Mouse (Mus musculus): Measurements from ENCODE around the gene Tradd. TPM values are rescaled to one million over a fixed set of nuclear protein-coding genes. Genes with fewer than 3 reads are reported as not detected.
"Not testable (repeated sequence)": the region's sequence is repeated elsewhere in the genome, so short reads cannot be mapped to it uniquely, and the experiment has no call there.

Gene Tradd
- polyA plus RNA-seq, 1 experiment from 2014 or later: 12.1 TPM

DNA sequence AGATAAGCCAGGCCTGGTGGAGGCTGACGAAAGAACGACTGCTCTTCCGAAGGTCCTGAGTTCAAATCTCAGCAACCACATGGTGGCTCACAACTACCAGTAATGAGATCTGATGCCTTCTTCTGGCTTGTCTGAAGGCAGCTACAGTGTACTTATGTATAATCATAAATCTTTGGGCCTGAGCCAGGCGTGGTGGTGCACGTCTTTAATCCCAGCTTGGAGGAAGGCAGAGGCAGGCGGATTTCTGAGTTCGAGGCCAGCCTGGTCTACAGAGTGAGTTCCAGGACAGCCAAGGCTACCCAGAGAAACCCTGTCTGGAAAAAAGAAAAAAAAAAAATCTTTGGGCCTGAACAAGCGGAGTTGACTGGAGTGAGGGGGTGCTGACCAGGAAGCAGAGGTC, 27.0 kb upstream of the Tradd start:
- not testable (repeated sequence) for H3K36me3 ChIP-seq; H3K4me3 ChIP-seq; H3K9me3 ChIP-seq (replicated peaks); DNase-seq (ENCODE audit: low spot score); H3K27ac ChIP-seq
- peaks cover 48% of the 10 kb centered on the region for H3K27me3 ChIP-seq (ENCODE audit: low read depth, poor library complexity, severe bottlenecking)
- peaks cover 36% of the 10 kb centered on the region for H3K4me1 ChIP-seq
- WGBS: 89% methylated on average over 8 of the region's 8 CpGs

DNA sequence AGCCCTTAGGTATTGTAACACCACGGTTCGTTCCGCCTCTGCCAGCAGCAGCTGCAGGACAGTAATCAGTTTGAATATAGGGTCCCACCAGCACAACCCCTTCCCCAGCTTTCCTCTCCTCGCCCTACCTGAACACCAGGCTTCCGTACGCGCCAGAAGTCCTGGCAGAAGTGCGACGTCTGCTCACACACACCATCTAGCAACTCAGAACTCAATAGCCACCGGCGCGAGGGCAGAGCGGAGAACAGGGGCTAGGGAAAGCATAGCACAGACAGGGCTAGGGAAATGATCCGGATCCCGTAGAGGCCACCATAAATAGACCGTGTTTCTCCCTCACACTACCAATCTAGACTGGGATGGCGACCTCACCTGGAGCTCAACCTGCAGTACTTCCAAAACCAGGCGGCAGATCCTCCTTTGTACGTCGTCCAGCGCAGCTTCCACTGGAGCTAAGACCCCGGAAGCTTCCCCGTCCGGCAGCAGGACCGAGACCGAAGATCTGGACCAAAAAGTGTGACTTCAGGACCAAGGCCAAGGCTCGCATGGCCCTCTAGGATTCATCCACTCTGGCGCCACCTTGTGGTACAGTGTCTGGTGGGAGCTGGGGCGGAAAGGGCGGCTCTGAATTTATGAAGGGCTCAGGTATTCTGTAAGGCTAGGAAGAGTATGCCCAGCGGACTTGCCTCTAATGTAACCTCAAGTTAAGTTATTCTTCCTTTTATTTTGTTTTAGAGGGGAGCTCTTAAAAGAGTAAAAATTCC, 26.3 kb upstream of the Tradd start:
- WGBS: 6% methylated on average over 31 of the region's 31 CpGs
- DNase-seq (ENCODE audit: low spot score): peak; percentile 95
- Histone ChIP-seq H3K4me1 (peaks cover 32% of the 10 kb centered on the region), H3K27ac (no peak overlapping the region), H3K9me3 (replicated peaks) (no peaks in the 10 kb centered on the region), H3K36me3 (0 out of 2 replicates have a peak, but pooled peaks cover under 1% of the 10 kb centered on the region), H3K4me3 (peak overlapping the region; percentile 63), H3K27me3 (ENCODE audit: low read depth, poor library complexity, severe bottlenecking) (peaks cover 54% of the 10 kb centered on the region)

DNA sequence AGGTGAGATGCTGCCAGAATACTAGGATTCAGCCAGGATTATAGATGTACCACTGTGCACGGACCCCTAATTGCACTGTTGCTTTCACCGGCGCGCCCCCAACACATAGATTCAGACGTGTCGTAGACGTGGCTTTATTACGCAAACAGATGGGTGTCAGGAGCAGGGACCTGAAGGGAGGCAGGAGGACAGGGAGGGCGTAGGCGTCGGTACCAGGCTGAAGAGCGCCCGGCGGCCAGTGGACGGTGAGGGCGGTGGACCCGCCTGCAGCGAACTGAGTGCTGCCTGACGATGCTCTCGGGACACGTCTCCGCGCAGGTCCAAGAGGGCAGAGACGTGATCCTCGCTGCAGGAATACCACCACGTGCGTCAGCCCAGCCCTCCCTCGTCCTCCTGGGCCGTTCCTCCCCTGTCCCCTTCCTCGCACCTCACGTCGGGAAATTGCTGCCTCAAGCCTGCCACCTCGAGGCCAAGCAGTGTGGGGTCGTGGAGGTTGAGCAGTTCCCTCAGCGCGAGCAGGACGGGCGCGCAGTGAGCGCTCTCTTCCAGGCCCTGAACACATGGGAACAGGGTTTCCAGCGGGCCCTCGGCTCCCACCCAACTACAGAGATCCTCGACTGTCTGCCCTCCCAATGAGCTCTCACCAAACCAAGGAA, 25.5 kb upstream of the Tradd start, which contains the start of gene 4931428F04Rik:
Gene 4931428F04Rik (minus strand): TSS at position 60 of the 656 bp plus-strand sequence.
- H3K27me3 ChIP-seq (ENCODE audit: low read depth, poor library complexity, severe bottlenecking): peaks cover 57% of the 10 kb centered on the region
- H3K36me3 ChIP-seq: peaks cover 7% of the 10 kb centered on the region
- H3K4me1 ChIP-seq: peaks cover 31% of the 10 kb centered on the region
- no peaks in the 10 kb centered on the region for H3K9me3 ChIP-seq (replicated peaks)
- 2% methylated on average over 43 of the region's 43 CpGs for WGBS
- peak; percentile 63 for DNase-seq (ENCODE audit: low spot score)
- H3K27ac ChIP-seq: peak within 1 kb of the TSS; percentile 93
- peak within 1 kb of the TSS; percentile 63 for H3K4me3 ChIP-seq

DNA sequence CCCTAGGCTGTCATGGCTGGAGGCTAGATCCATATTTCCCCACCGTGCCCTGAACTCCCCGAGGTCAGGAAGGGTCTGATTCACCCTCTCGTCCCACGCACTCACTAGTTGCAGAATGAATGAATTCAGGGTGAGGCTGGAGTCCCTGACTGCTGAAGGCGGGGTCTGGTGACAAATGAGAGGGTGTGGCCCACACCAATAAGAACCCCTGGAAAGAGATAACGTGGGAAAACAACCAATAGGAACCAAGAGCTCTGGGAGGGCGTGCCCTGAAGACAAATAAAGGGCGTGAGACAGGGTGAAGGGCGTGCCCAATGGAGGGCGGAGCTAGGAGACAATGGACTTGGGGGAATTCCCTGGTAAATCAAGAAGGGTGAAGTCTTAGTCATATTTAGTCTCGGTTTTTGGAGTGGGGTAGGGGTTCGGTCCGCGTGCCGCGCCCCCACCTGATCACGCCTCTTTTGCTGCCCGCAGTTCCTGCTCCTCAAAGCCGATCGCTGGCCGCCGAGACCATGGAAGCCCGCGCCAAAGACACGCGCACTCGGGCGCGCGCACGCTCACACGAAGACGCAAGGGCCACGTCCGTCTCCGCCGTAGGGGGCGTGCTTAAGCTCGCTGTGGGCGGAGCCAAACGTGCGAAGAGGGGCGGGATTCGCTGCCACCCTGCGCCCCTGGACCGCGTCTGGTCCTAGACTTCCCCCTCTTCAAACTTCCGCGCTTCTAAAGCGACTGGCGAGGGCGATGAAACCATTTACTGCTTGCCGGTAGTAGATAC, 24.7 kb upstream of the Tradd start:
- DNase-seq (ENCODE audit: low spot score): peak; percentile 95
- H3K27me3 ChIP-seq (ENCODE audit: low read depth, poor library complexity, severe bottlenecking): peaks cover 64% of the 10 kb centered on the region
- H3K27ac ChIP-seq: peak overlapping the region; percentile 93
- H3K4me3 ChIP-seq: peak overlapping the region; percentile 63
- peaks cover 10% of the 10 kb centered on the region for H3K36me3 ChIP-seq
- WGBS: under 1% methylated on average over 53 of the region's 53 CpGs
- H3K9me3 ChIP-seq (replicated peaks): no peaks in the 10 kb centered on the region
- peaks cover 31% of the 10 kb centered on the region for H3K4me1 ChIP-seq

DNA sequence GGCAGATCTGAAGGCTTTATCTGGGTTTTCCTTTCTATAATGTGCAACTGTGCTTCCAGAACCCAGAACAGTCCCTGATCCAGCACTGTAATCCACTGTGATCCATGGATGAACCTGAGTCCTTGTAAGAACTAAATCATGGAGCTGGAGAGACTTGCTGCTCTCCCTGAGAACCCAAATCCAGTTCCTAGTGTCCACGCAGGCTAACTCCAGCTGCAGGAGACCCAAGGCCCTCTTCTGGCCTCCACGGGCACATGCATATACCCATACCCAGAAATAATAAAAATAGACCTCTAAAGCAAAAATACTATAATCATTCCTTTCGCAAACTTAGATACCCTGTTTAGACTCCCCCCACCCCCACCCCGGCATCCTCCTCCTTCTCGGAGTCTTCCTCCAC, 23.8 kb upstream of the Tradd start:
- H3K27me3 ChIP-seq (ENCODE audit: low read depth, poor library complexity, severe bottlenecking): peaks cover 64% of the 10 kb centered on the region
- no peak overlapping the region for H3K27ac ChIP-seq
- WGBS: 89% methylated on average over 5 of the region's 5 CpGs
- peaks cover 29% of the 10 kb centered on the region for H3K4me1 ChIP-seq
- H3K36me3 ChIP-seq: peaks cover 10% of the 10 kb centered on the region
- H3K4me3 ChIP-seq: no peak overlapping the region
- DNase-seq (ENCODE audit: low spot score): no peak
- no peaks in the 10 kb centered on the region for H3K9me3 ChIP-seq (replicated peaks)

DNA sequence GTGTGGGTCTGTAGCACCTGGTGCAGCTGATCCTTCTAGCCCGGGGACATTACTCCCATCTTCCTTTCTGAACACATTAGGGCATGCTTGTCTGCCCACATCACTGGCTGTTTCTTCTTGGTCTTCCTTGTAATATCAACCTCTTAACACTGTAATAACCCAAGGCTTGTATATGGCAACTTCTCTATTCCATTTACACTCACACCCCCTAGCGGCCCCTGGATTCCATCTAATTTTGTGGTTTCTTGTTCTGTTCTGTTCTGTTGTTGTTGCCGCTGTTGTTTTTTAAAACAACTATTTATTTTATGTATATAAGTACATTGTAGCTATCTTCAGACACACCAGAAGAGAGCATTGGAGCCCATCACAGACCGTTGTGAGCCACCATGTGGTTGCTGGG, 22.5 kb upstream of the Tradd start:
- Histone ChIP-seq H3K4me1 (peaks cover 32% of the 10 kb centered on the region), H3K9me3 (replicated peaks) (no peaks in the 10 kb centered on the region), H3K27ac (no peak overlapping the region), H3K36me3 (peaks cover 20% of the 10 kb centered on the region), H3K27me3 (ENCODE audit: low read depth, poor library complexity, severe bottlenecking) (peaks cover 68% of the 10 kb centered on the region), H3K4me3 (no peak overlapping the region)
- WGBS: 93% methylated on average over 4 of the region's 4 CpGs
- DNase-seq (ENCODE audit: low spot score): no peak

DNA sequence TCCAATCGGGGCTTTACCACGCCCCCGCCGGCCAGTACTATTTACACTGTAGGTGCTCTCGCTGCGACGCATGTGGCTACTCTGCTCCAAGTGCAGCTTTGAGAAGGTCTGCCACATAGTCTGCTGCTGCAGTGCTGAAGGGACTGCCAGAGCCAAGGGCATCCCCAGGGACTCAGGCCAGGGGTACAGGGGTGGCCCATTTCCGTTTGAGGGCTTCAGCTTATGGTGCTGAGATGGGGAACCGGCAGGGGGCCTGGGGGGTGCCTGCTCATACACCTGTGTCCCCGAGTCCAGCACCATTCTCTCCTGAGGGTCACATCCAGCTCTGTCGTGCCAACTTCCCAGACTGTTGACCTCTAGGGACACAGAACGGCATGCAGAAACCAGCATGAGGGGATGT, 21.1 kb upstream of the Tradd start:
- peaks cover 77% of the 10 kb centered on the region for H3K27me3 ChIP-seq (ENCODE audit: low read depth, poor library complexity, severe bottlenecking)
- no peak overlapping the region for H3K27ac ChIP-seq
- H3K4me3 ChIP-seq: no peak overlapping the region
- no peaks in the 10 kb centered on the region for H3K9me3 ChIP-seq (replicated peaks)
- no peak for DNase-seq (ENCODE audit: low spot score)
- 42% methylated on average over 12 of the region's 12 CpGs for WGBS
- H3K4me1 ChIP-seq: peaks cover 27% of the 10 kb centered on the region
- H3K36me3 ChIP-seq: peaks cover 28% of the 10 kb centered on the region

DNA sequence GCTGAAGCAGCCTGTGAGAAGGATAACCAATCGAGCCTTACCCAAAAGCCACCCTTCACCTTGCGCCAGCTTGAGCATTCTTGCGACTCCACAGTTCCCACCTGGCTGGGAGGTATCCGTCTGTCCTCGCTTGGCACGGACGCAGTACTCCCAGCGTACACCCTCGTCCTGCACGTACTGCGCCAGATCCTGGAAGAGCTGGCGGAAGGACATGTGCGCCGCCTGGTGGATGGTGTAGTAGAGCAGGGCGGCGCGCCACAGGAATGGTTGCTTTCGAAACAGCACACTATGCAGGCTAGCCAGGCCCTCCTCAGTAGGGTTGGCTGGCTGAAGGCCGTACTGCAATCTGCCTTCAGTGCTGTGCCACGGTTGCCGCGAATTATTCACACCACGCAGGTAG, 18.7 kb upstream of the Tradd start:
- H3K4me1 ChIP-seq: peaks cover 15% of the 10 kb centered on the region
- H3K27ac ChIP-seq: no peak overlapping the region
- no peaks in the 10 kb centered on the region for H3K9me3 ChIP-seq (replicated peaks)
- H3K36me3 ChIP-seq: peaks cover 35% of the 10 kb centered on the region
- no peak overlapping the region for H3K4me3 ChIP-seq
- peaks cover 91% of the 10 kb centered on the region for H3K27me3 ChIP-seq (ENCODE audit: low read depth, poor library complexity, severe bottlenecking)
- WGBS: 11% methylated on average over 23 of the region's 23 CpGs
- peak; percentile 72 for DNase-seq (ENCODE audit: low spot score)

DNA sequence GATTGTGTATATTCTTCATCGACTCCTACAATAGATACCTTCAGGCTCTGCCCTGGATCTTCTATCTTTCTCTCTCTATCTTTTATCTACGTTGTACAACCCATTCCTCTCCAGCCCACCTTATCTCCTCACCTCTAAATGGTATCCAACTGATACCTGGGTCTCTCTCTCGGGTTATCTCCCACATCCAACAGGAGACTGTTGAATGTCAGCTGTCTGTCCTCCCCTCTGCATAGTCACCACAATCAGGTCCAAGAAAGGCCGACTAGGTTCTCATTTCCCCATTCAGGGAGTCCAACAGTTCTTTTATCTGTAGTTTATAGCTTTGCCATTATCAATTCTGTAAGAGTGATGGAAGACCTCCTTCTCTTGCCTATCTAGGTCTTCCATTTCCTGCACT, 17.8 kb upstream of the Tradd start:
- H3K27ac ChIP-seq: no peak overlapping the region
- WGBS: 87% methylated on average over 4 of the region's 4 CpGs
- peaks cover 97% of the 10 kb centered on the region for H3K27me3 ChIP-seq (ENCODE audit: low read depth, poor library complexity, severe bottlenecking)
- peaks cover 14% of the 10 kb centered on the region for H3K4me1 ChIP-seq
- H3K9me3 ChIP-seq (replicated peaks): no peaks in the 10 kb centered on the region
- no peak for DNase-seq (ENCODE audit: low spot score)
- peaks cover 35% of the 10 kb centered on the region for H3K36me3 ChIP-seq
- H3K4me3 ChIP-seq: no peak overlapping the region

DNA sequence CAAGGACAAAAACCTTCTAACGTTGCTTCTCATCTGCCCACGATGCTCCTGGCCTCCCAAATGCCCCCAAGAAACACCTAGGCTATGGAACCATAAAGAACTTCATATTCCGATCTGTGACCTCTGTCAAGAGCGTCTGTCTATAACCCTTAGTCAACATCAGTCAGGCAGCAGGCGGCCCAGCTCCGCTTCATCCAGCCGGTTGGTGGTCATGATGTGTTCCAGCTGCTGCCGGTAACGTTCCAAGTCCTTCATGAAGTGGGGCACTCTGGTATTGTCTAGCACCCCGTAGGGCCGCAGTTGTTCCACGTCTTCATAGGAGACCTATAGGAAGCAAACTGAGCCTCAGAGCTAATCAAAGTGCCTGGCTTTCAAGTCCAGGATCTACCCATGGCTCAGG, 17.4 kb upstream of the Tradd start:
- peaks cover 35% of the 10 kb centered on the region for H3K36me3 ChIP-seq
- 88% methylated on average over 12 of the region's 12 CpGs for WGBS

DNA sequence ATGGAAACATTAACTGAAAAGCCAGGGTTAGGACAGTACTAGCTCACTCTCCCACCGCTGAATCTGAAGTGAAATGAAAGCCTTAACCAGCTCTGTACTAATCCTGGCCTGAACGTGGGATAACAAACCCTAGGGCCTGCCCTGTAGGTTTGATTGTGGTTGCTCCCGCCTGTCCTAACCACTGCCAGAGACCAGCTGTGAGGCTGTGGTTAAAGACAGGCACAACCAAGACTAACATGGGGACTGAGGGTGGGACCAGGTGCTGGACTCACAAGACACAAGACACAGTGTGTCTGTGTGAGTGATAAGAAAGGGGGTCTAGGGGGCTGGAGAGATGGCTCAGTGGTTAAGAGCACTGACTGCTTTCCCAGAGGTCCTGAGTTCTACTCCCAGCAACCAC, 16.2 kb upstream of the Tradd start:
- H3K4me3 ChIP-seq: no peak overlapping the region
- H3K9me3 ChIP-seq (replicated peaks): no peaks in the 10 kb centered on the region
- H3K36me3 ChIP-seq: peaks cover 32% of the 10 kb centered on the region
- H3K4me1 ChIP-seq: peaks cover 25% of the 10 kb centered on the region
- H3K27ac ChIP-seq: no peak overlapping the region
- peaks cover 97% of the 10 kb centered on the region for H3K27me3 ChIP-seq (ENCODE audit: low read depth, poor library complexity, severe bottlenecking)
- 74% methylated on average over 3 of the region's 3 CpGs for WGBS
- no peak for DNase-seq (ENCODE audit: low spot score)

More for the DNA sequence above, 17.4 kb upstream of the Tradd start:
- no peak for DNase-seq (ENCODE audit: low spot score)
- Histone ChIP-seq H3K9me3 (replicated peaks) (no peaks in the 10 kb centered on the region), H3K4me3 (no peak overlapping the region), H3K4me1 (peaks cover 14% of the 10 kb centered on the region), H3K27me3 (ENCODE audit: low read depth, poor library complexity, severe bottlenecking) (peaks cover 97% of the 10 kb centered on the region), H3K27ac (no peak overlapping the region)

DNA sequence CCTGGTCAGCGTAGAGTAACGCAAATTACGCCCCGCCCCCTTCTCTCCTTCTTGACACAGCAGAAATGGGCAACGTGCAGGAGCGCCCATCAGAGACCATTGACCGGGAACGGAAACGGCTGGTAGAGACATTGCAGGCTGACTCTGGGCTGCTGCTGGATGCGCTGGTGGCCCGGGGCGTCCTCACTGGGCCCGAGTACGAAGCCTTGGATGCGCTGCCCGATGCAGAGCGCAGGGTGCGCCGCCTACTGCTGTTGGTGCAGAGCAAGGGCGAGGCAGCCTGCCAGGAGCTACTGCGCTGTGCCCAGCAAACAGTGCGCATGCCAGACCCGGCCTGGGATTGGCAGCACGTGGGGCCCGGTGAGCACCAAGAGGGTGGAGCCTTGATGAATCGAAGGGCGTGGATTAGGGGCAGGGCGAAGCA, 14.5 kb upstream of the Tradd start:
- WGBS: 3% methylated on average over 28 of the region's 28 CpGs
- no peak overlapping the region for H3K27ac ChIP-seq
- no peaks in the 10 kb centered on the region for H3K9me3 ChIP-seq (replicated peaks)
- no peak for DNase-seq (ENCODE audit: low spot score)
- H3K4me3 ChIP-seq: peak overlapping the region; percentile 22
- H3K4me1 ChIP-seq: peaks cover 28% of the 10 kb centered on the region
- peaks cover 100% of the 10 kb centered on the region for H3K27me3 ChIP-seq (ENCODE audit: low read depth, poor library complexity, severe bottlenecking)
- peaks cover 24% of the 10 kb centered on the region for H3K36me3 ChIP-seq
